Mouse (Mus musculus) retina, embryonic 14.5 days (tissue): ENCODE results near the gene Olfr694.
"Not testable (repeated sequence)": the region's sequence is repeated elsewhere in the genome, so short reads cannot be mapped to it uniquely, and the experiment has no call there.

ENCODE experiments used
- DNase-seq: peaks from one replicate; pipeline ENCODE4 v3.0.0-alpha.2; 2015; ENCODE audit warnings: low spot score

Gene Olfr694

GRCm38 (mm10) chr7:106691714-106692113 lies at the start of gene Olfr694:
TSS of gene Olfr694 (minus strand) at chr7:106691814.
- DNase-seq = no peak

DNA sequence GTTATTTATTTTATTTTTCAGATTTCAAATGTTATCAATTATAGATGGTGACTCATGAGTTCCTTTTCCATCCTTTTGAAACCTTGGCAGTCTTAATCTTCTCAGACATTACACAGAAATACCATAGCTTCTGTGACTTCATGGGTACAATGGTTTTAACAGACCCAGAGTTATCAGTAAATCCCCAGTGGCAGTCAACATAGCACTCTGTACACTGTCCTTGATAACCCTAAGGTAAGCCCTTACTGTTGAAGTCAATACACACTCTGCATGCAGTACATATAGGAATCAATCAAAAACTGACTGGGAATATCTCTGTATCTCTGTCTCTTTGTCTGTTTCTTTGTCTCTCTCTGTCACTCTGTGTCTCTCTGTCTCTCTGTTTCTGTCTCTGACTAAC lies 45.4 kb upstream of the Olfr694 start:
- DNase-seq = no peak

GRCm38 (mm10) chr7:106733717-106734116 lies 42.1 kb upstream of the Olfr694 start:
- DNase-seq = no peak

- not testable (repeated sequence) for DNase-seq
Observed at GRCm38 (mm10) chr7:106725654-106726053, 34.0 kb upstream of the Olfr694 start.

- no peak for DNase-seq
Observed at GRCm38 (mm10) chr7:106716296-106716695, 24.7 kb upstream of the Olfr694 start, which contains the start of gene Olfr695. TSS of gene Olfr695 (minus strand) at chr7:106716396.

DNA sequence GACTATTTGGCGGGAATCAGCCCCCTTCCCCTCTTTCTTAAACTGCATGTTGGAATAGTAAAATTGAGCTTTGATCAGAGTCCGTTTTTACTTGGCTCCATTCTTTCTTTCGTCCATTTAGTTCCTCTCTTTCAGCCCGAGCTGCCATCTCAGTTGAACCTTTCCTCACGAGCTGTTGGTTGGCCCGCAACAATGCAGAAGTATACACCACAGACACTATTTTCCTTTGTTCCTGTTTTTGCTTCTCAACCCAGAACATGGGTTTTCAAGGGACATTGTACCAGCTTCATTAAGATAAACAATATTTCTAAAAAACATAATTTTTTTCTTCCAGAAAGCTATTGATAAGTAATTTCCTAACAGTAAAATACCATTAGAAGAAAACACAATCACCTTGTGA lies 19.8 kb upstream of the Olfr694 start:
- no peak for DNase-seq

GRCm38 (mm10) chr7:106707705-106708104 lies 16.1 kb upstream of the Olfr694 start:
- not testable (repeated sequence) for DNase-seq

DNA sequence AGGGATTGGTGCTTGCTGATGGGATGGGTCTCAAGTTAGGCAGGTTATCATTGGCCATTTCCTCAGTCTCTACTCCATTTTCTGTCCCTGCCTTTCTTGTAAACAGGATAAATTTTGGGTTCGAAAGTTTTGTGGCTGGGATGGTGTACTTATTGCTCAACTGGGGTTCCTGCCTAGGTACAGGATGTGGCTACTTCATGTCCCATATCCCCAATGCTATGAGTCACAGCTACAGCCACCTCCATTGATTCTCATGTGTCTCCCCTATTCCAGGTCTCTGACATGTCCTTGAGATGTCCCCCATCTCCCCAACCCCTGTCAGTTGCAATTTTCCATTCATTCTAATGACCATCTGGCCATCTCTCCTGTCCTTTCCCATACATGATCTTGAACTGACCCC lies 5.3 kb upstream of the Olfr694 start:
- DNase-seq = no peak

DNA sequence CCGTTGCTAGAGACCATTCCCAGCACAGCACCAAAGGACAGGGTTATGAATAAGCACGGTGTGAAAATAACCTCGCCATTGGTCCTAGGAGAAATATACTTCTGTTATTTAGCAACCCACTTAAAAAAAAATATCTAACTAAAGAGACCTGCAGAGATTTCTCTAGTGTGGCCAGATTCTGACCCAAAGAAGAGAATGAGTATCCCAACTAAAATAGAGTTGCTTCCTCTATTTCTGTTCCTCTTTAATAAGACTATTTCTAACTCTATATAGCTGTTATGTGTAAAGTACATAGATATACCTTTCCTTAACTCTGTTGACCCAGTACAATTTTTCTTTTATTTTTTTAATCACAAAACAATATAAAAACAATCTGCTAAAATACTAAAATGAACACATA lies 1.4 kb upstream of the Olfr694 start:
- no peak for DNase-seq

GRCm38 (mm10) chr7:106685382-106685781 lies 6.2 kb downstream of the Olfr694 start:
- DNase-seq = no peak

GRCm38 (mm10) chr7:106680484-106680883 lies 11.1 kb downstream of the Olfr694 start, which contains the start of gene Olfr693:
TSS of gene Olfr693 (minus strand) at chr7:106680584.
- no peak for DNase-seq

- no peak for DNase-seq
Observed at GRCm38 (mm10) chr7:106652344-106652652, 39.3 kb downstream of the Olfr694 start.

GRCm38 (mm10) chr7:106651555-106652343 lies 39.9 kb downstream of the Olfr694 start:
- DNase-seq = no peak

DNA sequence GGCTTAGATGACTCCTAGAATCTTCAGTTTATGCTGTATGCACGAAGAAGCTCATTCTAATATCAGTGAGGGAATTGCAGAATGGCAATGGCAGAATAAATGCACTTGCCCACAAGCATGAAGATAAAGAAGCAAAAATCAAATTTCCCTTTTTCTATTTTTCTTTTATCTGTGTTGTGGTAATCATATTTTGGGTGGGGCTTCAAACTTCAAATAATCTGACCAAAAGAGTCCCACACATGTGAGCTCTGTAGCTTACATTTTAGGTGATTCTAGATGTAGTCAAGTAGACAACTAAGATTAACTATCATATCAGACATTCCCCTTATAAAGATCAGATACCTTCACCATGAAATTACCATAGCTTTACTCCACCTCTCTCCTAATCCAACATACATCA lies 41.8 kb downstream of the Olfr694 start:
- DNase-seq = no peak

DNA sequence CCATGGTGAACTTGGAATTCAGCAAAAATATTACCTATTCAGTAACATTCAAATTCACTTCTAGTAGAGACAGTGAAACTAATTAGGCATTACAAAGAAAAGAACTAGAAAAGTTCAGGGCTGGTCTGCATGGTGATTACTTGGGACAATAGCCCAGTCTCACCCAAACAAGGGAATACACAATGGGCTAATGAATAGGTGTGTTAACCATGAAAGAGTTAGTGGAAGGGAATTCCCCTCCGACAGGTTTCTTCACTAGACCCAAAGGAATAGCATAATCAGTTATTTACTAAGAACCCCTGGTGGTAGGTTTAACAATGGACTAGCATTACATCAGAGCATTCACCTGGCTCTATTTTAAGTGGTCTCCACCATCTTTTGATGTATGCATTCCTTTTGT lies 46.4 kb downstream of the Olfr694 start:
- DNase-seq = no peak

DNA sequence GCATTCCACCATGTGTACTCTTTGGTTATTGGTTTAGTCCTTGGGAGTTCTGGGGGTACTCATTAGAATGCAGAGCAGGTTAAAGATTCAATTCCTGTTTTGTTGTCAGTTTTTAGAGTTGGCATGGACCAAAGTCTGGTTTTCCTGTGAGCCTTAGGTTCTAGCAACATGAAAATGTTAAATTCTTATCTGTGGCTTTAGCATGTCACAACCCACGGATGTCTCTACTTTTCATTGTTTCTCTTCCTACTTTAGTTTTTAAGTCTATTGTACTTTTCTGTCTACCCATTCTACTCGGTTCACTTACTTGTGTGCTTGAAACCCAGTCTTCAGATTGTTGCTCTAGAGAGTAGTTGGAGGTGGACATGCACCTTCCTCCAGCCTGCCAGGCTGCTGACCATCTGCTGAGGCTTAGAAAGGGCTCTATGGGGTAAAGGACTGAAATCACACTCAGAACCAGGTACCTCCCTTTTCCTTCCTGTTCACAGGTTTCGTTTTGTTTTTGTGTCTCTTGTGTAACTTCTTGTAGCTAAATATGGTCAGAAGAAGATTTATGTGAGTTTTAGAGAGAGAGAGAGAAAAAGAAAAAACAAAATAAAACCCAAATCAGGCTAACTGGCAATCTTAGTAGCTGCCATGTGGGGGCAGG lies 47.3 kb downstream of the Olfr694 start:
- DNase-seq = no peak

DNA sequence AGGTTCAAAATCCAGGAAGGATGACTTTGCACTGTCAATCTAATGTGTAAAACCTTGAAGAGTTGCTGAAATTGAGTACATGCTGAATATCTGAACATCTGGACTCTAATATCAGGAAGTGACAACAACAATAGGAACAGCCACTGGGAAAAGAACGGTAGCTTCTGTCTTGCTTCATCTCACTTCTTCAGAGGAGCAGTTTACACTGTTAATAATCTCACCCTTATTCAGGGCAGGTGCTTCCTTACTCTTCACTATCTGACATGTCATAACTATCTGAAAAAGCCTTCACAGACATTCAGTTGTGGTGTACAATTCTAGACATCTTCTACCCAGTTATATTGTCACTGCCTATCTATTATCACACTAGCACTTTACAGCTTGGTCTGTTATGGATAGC lies 50.8 kb downstream of the Olfr694 start:
- DNase-seq = no peak

DNA sequence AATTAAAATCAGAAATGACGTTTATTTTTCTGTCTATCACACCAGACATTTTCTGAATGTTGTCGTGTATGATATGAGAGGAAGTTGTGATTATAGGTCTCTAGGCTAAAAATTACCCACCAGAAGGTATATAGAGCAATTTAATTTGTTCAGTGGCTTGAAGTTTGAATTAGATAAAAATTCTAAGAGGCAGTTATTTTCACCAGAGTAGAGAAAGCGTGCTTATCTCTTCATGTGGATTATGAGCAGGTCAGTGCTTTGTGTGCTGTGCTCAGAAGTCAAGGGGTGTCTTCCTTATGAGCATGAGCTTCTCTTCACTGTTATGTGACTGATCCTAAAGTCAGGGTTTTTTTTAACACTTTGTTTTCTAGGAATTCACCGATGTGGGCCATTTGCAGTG lies 56.1 kb downstream of the Olfr694 start:
- DNase-seq = no peak
